In genomic region chr1:191777521-191777920, GRCm38 (mm10) we compare ENCODE assay signal across 20 mouse cellular contexts. TPM values are rescaled to one million over a fixed set of nuclear protein-coding genes. Genes with fewer than 3 reads are reported as not detected.
DNase-seq lines count a peak whose midpoint lies in the region; TF ChIP-seq lines count a peak whose summit lies in the region.
"Had no signal": no experiment of that assay in that cellular context is flagged by ENCODE, and none has a peak within 500 bp of the region (broad histone marks: within the 10 kb centered on the region; RNA-seq: fewer than 3 reads in every experiment).

No protein-coding gene starts in this region.

- H3K4me1 ChIP-seq in heart, adult 2 months (ENCODE audit: control insufficient read depth, insufficient read depth, low read length): no peaks in the 10 kb centered on the region
- H3K4me1 ChIP-seq: embryonic facial prominence, embryonic 13.5 days; forebrain, embryonic 12.5 days had no signal

- H3K36me3 ChIP-seq in heart, adult 2 months (ENCODE audit: control insufficient read depth, insufficient read depth, low read length): peaks cover 4% of the 10 kb centered on the region

- H3K27ac ChIP-seq in heart, adult 2 months: no peak overlapping the region
- H3K27ac ChIP-seq: embryonic facial prominence, embryonic 13.5 days; embryonic facial prominence, embryonic 15.5 days; forebrain, embryonic 10.5 days; forebrain, embryonic 12.5 days had no signal

- TF ChIP-seq POLR2A in heart, adult 2 months (IDR thresholded peaks at IDR 0.05; ENCODE audit: insufficient read depth, low read depth, low read length): no peak

- peak; percentile 80 for DNase-seq in heart, adult 11 months
- no peak for DNase-seq in heart, adult 2 months
- peak; percentile 12 for DNase-seq in retina, embryonic 14.5 days (ENCODE audit: low spot score)
- peak; percentile 38 for DNase-seq in retina, postnatal 7 days (ENCODE audit: low read depth, low spot score)
- no peak for DNase-seq in thymus, postnatal 14 days
- no peak for DNase-seq in cerebellum, adult 11-12 months
- DNase-seq: adrenal gland, adult 2 months; adrenal gland, postnatal 10 days; adrenal gland, postnatal 25 days; cerebellum, adult 11 months; cerebellum, adult 2 months; cerebellum, adult 9-10 months; cerebellum, postnatal 10 days; cerebellum, postnatal 25 days had no signal

- 88% methylated on average over 8 of the region's 8 CpGs for WGBS in heart, adult 2 months

- H3K79me2 ChIP-seq in heart, adult 2 months (replicated peaks; ENCODE audit: control insufficient read depth, insufficient read depth, low read length): no peaks in the 10 kb centered on the region

- H3K9ac ChIP-seq in heart, adult 2 months (ENCODE audit: low read depth, low read length): no peak overlapping the region
- H3K9ac ChIP-seq: embryonic facial prominence, embryonic 13.5 days; embryonic facial prominence, embryonic 15.5 days; forebrain, embryonic 12.5 days had no signal

- no peak for TF ChIP-seq CTCF in heart, adult 2 months (IDR thresholded peaks at IDR 0.05)

- no peaks in the 10 kb centered on the region for H3K27me3 ChIP-seq in heart, adult 2 months (ENCODE audit: control insufficient read depth, insufficient read depth, low read length)
- H3K27me3 ChIP-seq: embryonic facial prominence, embryonic 13.5 days; embryonic facial prominence, embryonic 15.5 days; forebrain, embryonic 12.5 days had no signal

- TF ChIP-seq EP300 in heart, adult 2 months (IDR thresholded peaks at IDR 0.05; ENCODE audit: insufficient read depth, low read depth, low read length): no peak

- H3K4me3 ChIP-seq in heart, adult 2 months: no peak overlapping the region
- H3K4me3 ChIP-seq: embryonic facial prominence, embryonic 13.5 days; embryonic facial prominence, embryonic 15.5 days; erythroblast, embryonic 14.5 days; forebrain, embryonic 10.5 days; forebrain, embryonic 12.5 days had no signal

- intact Hi-C loops in heart, adult 2 months (cut with DNase I): no loop called here

RNA-seq across cellular contexts. Expression of gene Nek2, which starts 43.7 kb away (rescaled TPM):
- total RNA-seq in heart, adult 2 months (2021): under 1 TPM; 0.09 to 0.37 TPM
- 0.44 and 0.47 TPM in 2 replicates for polyA plus RNA-seq in heart, adult 2 months (2012; rRNA removed)

RNA-seq across cellular contexts. Expression of gene Lpgat1, which starts 59.9 kb away (rescaled TPM):
- total RNA-seq in heart, adult 2 months (2021): 100 to 1,000 TPM in 1 of 2 experiments, 10 to 100 TPM in 1; 99.1 to 119 TPM
- 16.8 and 30.0 TPM in 2 replicates for polyA plus RNA-seq in heart, adult 2 months (2012; rRNA removed)
- total RNA-seq: MEL had no signal

Comparison
In these comparisons a context has a peak if more than half of its experiments do, and no peak if none do; other contexts are left out.
1. DNase-seq: peak in heart, adult 11 months (single experiment), retina, embryonic 14.5 days (single experiment) and retina, postnatal 7 days (single experiment); none in heart, adult 2 months (0 of 2), thymus, postnatal 14 days (single experiment) and cerebellum, adult 11-12 months (single experiment).